Mouse (Mus musculus) hindbrain, embryonic 11.5 days (tissue): ENCODE results near the gene Sdc3. TPM values are rescaled to one million over a fixed set of nuclear protein-coding genes. Genes with fewer than 3 reads are reported as not detected.
A peak's percentile ranks its signal among the peaks of the same experiment; 100 is the strongest.

ENCODE experiments used
- ATAC-seq: fragments of 200-750 bp; cut with Nextera tagmentation; 2 replicates; pipeline ENCODE4 v1.8.0; 2017; ENCODE audit warnings: mild to moderate bottlenecking, moderate TSS enrichment, moderate library complexity; ENCODE audit not compliant: low FRiP score
- DNase-seq: peaks from one replicate; pipeline ENCODE4 v3.0.0-alpha.2; 2015; ENCODE audit warnings: low spot score
- H3K27ac ChIP-seq: fragments of 300-500 bp; sonication (generic); 2 replicates; pipeline ENCODE4 v1.5.1; 2014; ENCODE audit warnings: mild to moderate bottlenecking, low read depth, low read length
- H3K27me3 ChIP-seq: fragments of 300-500 bp; sonication (generic); 2 replicates; pipeline ENCODE4 v1.6.1; 2014; ENCODE audit warnings: mild to moderate bottlenecking, low read length, moderate library complexity, mixed read lengths; ENCODE audit not compliant: control insufficient read depth, insufficient read depth
- H3K36me3 ChIP-seq: fragments of 300-500 bp; sonication (generic); 2 replicates; pipeline ENCODE4 v1.6.1; 2014; ENCODE audit warnings: mild to moderate bottlenecking, low read length, moderate library complexity, mixed read lengths; ENCODE audit not compliant: control insufficient read depth, insufficient read depth
- H3K4me1 ChIP-seq: fragments of 300-500 bp; sonication (generic); replicated peaks from 2 replicates; pipeline ENCODE4 v1.6.1; 2014; ENCODE audit warnings: low read length, mixed read lengths; ENCODE audit not compliant: control insufficient read depth, insufficient read depth
- H3K4me2 ChIP-seq: fragments of 300-500 bp; sonication (generic); replicated peaks from 2 replicates; pipeline ENCODE4 v1.6.1; 2014; ENCODE audit warnings: mild to moderate bottlenecking, low read depth, low read length
- H3K4me3 ChIP-seq: fragments of 300-500 bp; sonication (generic); 2 replicates; pipeline ENCODE4 v1.5.1; 2014; ENCODE audit warnings: low read depth, low read length
- H3K9ac ChIP-seq: fragments of 300-500 bp; sonication (generic); 2 replicates; pipeline ENCODE4 v1.6.1; 2014; ENCODE audit warnings: low read depth, low read length
- H3K9me3 ChIP-seq: fragments of 300-500 bp; sonication (generic); 2 replicates; pipeline ENCODE4 v1.6.1; 2016; ENCODE audit warnings: low read length; ENCODE audit not compliant: control insufficient read depth
- WGBS: fragments of 180-500 bp; shearing (Covaris S2); extraction: QIAGEN DNeasy Blood & Tissue Kit; methylation state at CpG from one replicate; pipeline ENCODE4 v1.1.7; 2014; 5-methylcytosine and 5-hydroxymethylcytosine counted together
- polyA plus RNA-seq: library from polyadenylated mRNA; unstranded; fragments of >200 nt; fragmentation: Nextera tagmentation; extraction: Ambion mirVana; gene quantifications from 2 replicates; pipeline ENCODE4 v1.2.1, GENCODE M21; 2014

Sdc3 gene
- 12.0 and 15.2 TPM in 2 replicates for polyA plus RNA-seq

GRCm38 (mm10) chr4:130792376-130793179 lies at the start of gene Sdc3:
TSS of gene Sdc3 (plus strand) at chr4:130792537.
- Histone ChIP-seq H3K4me2 (peak within 1 kb of the TSS; percentile 99), H3K4me1 (peaks cover 16% of the 10 kb centered on the region), H3K27ac (peak within 1 kb of the TSS; percentile 78), H3K27me3 (no peaks in the 10 kb centered on the region), H3K9ac (peak within 1 kb of the TSS; percentile 97), H3K36me3 (no peaks in the 10 kb centered on the region), H3K4me3 (peak within 1 kb of the TSS; percentile 83), H3K9me3 (no peaks in the 10 kb centered on the region)
- DNase-seq = peak; percentile 63
- ATAC-seq = peak; percentile 57; the same call in 1 of the 2 replicates
- 3% methylated on average over 50 of the region's 99 CpGs for WGBS

DNA sequence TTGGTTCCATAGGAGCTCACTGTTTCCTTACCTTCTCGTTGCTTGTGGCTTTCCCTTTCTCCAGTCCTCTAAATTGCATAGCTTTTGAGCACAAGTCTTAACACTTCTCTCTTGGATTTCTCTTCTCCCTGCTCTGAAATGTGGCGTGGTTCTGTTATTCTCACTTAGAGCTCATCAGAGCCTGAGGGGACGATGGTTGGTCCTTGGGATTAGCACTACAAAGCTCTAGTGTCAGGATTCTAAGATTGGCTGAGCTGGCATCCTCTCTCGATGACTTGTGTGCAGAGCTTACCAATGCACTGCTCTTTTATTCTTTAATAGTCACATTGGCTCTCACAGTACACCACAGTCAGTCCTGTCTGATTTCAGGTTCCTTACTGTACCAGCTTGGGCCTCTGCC lies 48.3 kb upstream of the Sdc3 start:
- Histone ChIP-seq H3K4me2 (no peak overlapping the region), H3K4me1 (no peaks in the 10 kb centered on the region), H3K9me3 (no peaks in the 10 kb centered on the region), H3K9ac (no peak overlapping the region), H3K27ac (no peak overlapping the region), H3K27me3 (no peaks in the 10 kb centered on the region), H3K36me3 (peaks cover 13% of the 10 kb centered on the region), H3K4me3 (no peak overlapping the region)
- no peak for DNase-seq
- 93% methylated on average over 4 of the region's 4 CpGs for WGBS
- ATAC-seq = no peak

- no peak for DNase-seq
- Histone ChIP-seq H3K27ac (no peak overlapping the region), H3K4me2 (no peak overlapping the region), H3K4me1 (no peaks in the 10 kb centered on the region), H3K9ac (no peak overlapping the region), H3K27me3 (no peaks in the 10 kb centered on the region), H3K36me3 (peaks cover 16% of the 10 kb centered on the region), H3K4me3 (no peak overlapping the region), H3K9me3 (no peaks in the 10 kb centered on the region)
- 79% methylated on average over 5 of the region's 5 CpGs for WGBS
- no peak for ATAC-seq
Measured at GRCm38 (mm10) chr4:130745561-130746306, 46.6 kb upstream of the Sdc3 start.

DNA sequence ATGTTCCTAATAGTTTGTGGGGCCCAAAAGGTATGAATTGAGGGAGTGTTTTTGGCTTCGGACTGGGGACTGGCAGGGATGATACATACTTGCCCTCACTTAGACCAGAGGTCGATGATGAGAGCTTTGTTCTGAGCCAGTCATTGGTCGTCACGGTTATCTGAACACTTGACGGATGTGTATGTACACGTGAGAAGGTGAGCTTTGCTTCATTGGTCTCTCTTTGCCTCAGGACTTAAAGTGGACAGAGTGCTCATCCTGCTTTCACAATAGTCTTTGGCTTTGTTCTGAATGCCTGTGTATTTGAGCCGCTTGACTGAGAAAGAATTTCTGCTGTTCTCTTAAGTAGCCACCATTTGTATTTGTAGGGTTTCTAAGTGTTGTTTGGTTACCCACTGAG lies 42.8 kb upstream of the Sdc3 start:
- Histone ChIP-seq H3K9ac (no peak overlapping the region), H3K4me1 (no peaks in the 10 kb centered on the region), H3K9me3 (no peaks in the 10 kb centered on the region), H3K36me3 (peaks cover 26% of the 10 kb centered on the region), H3K4me2 (no peak overlapping the region), H3K4me3 (no peak overlapping the region), H3K27me3 (no peaks in the 10 kb centered on the region), H3K27ac (no peak overlapping the region)
- 73% methylated on average over 7 of the region's 7 CpGs for WGBS
- DNase-seq = no peak
- ATAC-seq = no peak

DNA sequence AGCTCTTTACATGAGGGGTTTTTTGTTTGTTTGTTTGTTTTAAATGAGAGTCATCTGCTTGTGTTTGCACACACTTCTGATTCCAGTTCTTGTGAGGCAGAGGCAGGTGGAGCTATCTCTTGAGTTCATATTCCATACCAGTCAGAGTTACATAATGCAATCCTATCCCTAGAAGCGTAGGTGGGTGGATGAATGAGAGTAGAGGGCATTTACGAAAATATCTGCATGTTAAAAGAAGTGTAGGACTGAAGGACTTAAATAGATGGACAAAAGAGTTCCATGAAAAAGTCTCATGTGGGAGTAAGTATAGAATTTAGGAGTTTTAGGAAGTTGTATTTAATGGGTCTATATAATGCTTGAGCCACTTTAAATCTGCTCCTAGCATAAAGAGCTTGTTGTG lies 40.4 kb upstream of the Sdc3 start:
- Histone ChIP-seq H3K9ac (no peak overlapping the region), H3K27ac (no peak overlapping the region), H3K4me3 (no peak overlapping the region), H3K9me3 (no peaks in the 10 kb centered on the region), H3K4me2 (no peak overlapping the region), H3K36me3 (peaks cover 27% of the 10 kb centered on the region), H3K27me3 (no peaks in the 10 kb centered on the region), H3K4me1 (no peaks in the 10 kb centered on the region)
- DNase-seq (no peak), ATAC-seq (no peak)
- WGBS = 95% methylated on average over 2 of the region's 2 CpGs

DNA sequence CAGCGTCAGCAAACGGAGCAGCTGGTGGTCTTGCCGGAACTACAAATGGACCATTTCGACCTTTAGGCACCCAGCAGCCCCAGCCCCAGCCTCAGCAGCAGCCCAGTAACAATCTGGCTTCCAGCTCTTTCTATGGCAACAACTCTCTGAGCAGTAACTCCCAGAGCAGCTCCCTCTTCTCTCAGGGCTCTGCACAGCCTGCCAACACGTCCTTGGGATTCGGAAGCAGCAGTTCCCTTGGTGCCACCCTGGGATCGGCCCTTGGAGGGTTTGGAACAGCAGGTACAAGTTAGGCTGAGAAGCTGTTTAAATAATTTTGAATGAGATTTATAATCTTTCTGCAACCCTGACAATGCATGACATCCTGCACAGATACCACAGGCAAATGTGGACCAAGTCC lies 39.7 kb upstream of the Sdc3 start:
- Histone ChIP-seq H3K9me3 (no peaks in the 10 kb centered on the region), H3K4me2 (no peak overlapping the region), H3K9ac (no peak overlapping the region), H3K4me3 (no peak overlapping the region), H3K4me1 (no peaks in the 10 kb centered on the region), H3K36me3 (peaks cover 22% of the 10 kb centered on the region; the same call in 1 of the 2 replicates), H3K27me3 (no peaks in the 10 kb centered on the region), H3K27ac (no peak overlapping the region)
- 79% methylated on average over 7 of the region's 7 CpGs for WGBS
- ATAC-seq (no peak), DNase-seq (no peak)

- no peak overlapping the region for H3K9ac ChIP-seq
- H3K4me3 ChIP-seq = no peak overlapping the region
- no peaks in the 10 kb centered on the region for H3K27me3 ChIP-seq
- ATAC-seq (no peak), DNase-seq (no peak)
- 80% methylated on average over 5 of the region's 5 CpGs for WGBS
- no peak overlapping the region for H3K4me2 ChIP-seq
- peaks cover 16% of the 10 kb centered on the region; the same call in 1 of the 2 replicates for H3K36me3 ChIP-seq
- no peaks in the 10 kb centered on the region for H3K9me3 ChIP-seq
- no peaks in the 10 kb centered on the region for H3K4me1 ChIP-seq
- no peak overlapping the region for H3K27ac ChIP-seq
Measured at GRCm38 (mm10) chr4:130753755-130754154, 38.6 kb upstream of the Sdc3 start.

- H3K4me2 ChIP-seq = no peak overlapping the region
- ATAC-seq (no peak), DNase-seq (no peak)
- H3K36me3 ChIP-seq = peaks cover 20% of the 10 kb centered on the region
- H3K27ac ChIP-seq = no peak overlapping the region
- H3K9me3 ChIP-seq = no peaks in the 10 kb centered on the region
- no peaks in the 10 kb centered on the region for H3K27me3 ChIP-seq
- no peak overlapping the region for H3K4me3 ChIP-seq
- no peaks in the 10 kb centered on the region for H3K4me1 ChIP-seq
- 86% methylated on average over 2 of the region's 2 CpGs for WGBS
- H3K9ac ChIP-seq = no peak overlapping the region
Measured at GRCm38 (mm10) chr4:130754776-130755175, 37.6 kb upstream of the Sdc3 start.
